Mouse (Mus musculus) gastrocnemius, adult 8-10 months (tissue): Measurements from ENCODE around the gene Spaca4. TPM values are rescaled to one million over a fixed set of nuclear protein-coding genes. Genes with fewer than 3 reads are reported as not detected.

Experiments
- total RNA-seq, 4 experiments: library from RNA; stranded (reverse); gene quantifications; 2 replicates each; pipeline ENCODE4 v1.2.4; 2022

The Spaca4 gene
- total RNA-seq, 4 experiments from 2014 or later: not detected

Other genes with a start within 250 kb of the Spaca4 start
- gene Tulp2, start 243.9 kb downstream of the Spaca4 start, total RNA-seq: not detected
- gene Gm45808, start 239.0 kb downstream of the Spaca4 start, total RNA-seq: 10 to 100 TPM in 3 of 4 experiments, 1 to 10 TPM in 1; 9.7 to 19.4 (median 11.8) TPM
- gene Dhdh, start 237.0 kb downstream of the Spaca4 start, total RNA-seq: 10 to 100 TPM; 22.2 to 29.9 (median 27.6) TPM
- 10 to 100 TPM; 51.1 to 66.1 (median 56.8) TPM for gene Nucb1, start 215.4 kb downstream of the Spaca4 start, total RNA-seq
- gene Ppp1r15a, start 199.5 kb downstream of the Spaca4 start, total RNA-seq: 10 to 100 TPM; 19.6 to 34.3 (median 29.4) TPM
- gene Plekha4, start 199.5 kb downstream of the Spaca4 start, total RNA-seq: 1 to 10 TPM; 1.4 to 5.4 (median 4.6) TPM
- 1 to 10 TPM in 1 of 4 experiments, under 1 TPM in 2, not detected in 1; 0.52 to 2.8 (median 0.56) TPM for gene Hsd17b14, start 170.9 kb downstream of the Spaca4 start, total RNA-seq
- 100 to 1,000 TPM in 1 of 4 experiments, 10 to 100 TPM in 3; 82.2 to 107 (median 91.8) TPM for gene Bcat2, start 155.7 kb downstream of the Spaca4 start, total RNA-seq
- not detected for gene Fgf21, start 110.3 kb downstream of the Spaca4 start, total RNA-seq
- not detected for gene Fut1, start 108.5 kb downstream of the Spaca4 start, total RNA-seq
- gene Izumo1, start 104.0 kb downstream of the Spaca4 start, total RNA-seq: not detected
- gene Rasip1, start 98.3 kb downstream of the Spaca4 start, total RNA-seq: 1 to 10 TPM; 5.1 to 7.0 (median 5.3) TPM
- gene Mamstr, start 85.8 kb downstream of the Spaca4 start, total RNA-seq: 10 to 100 TPM; 18.5 to 36.8 (median 28.8) TPM
- gene Fut2, start 59.4 kb downstream of the Spaca4 start, total RNA-seq: under 1 TPM; 0.12 to 0.29 (median 0.20) TPM
- gene Ntn5, start 41.8 kb downstream of the Spaca4 start, total RNA-seq: under 1 TPM; 0.18 to 0.48 (median 0.27) TPM
- under 1 TPM in 3 of 4 experiments, not detected in 1; 0.12 to 0.18 (median 0.16) TPM for gene Sec1, start 31.4 kb downstream of the Spaca4 start, total RNA-seq
- 10 to 100 TPM; 14.3 to 18.2 (median 16.1) TPM for gene Car11, start 26.0 kb downstream of the Spaca4 start, total RNA-seq
- gene Dbp, start 20.7 kb downstream of the Spaca4 start, total RNA-seq: 100 to 1,000 TPM in 3 of 4 experiments, 10 to 100 TPM in 1; 69.5 to 173 (median 143) TPM
- gene Rpl18, start 10.4 kb downstream of the Spaca4 start, total RNA-seq: 100 to 1,000 TPM; 479 to 609 (median 594) TPM
- 10 to 100 TPM; 10.6 to 15.0 (median 13.0) TPM for gene Sphk2, start 7.8 kb downstream of the Spaca4 start, total RNA-seq
- gene Fam83e, start 4.6 kb downstream of the Spaca4 start, total RNA-seq: under 1 TPM in 2 of 4 experiments, not detected in 2; 0.10 to 0.38 TPM
- not detected for gene Lmtk3, start 57.9 kb upstream of the Spaca4 start, total RNA-seq
- not detected for gene Sult2b1, start 58.9 kb upstream of the Spaca4 start, total RNA-seq
- gene Cyth2, start 88.8 kb upstream of the Spaca4 start, total RNA-seq: 10 to 100 TPM; 25.2 to 34.3 (median 30.8) TPM
- under 1 TPM in 2 of 4 experiments, not detected in 2; 0.11 to 0.29 TPM for gene Kcnj14, start 99.0 kb upstream of the Spaca4 start, total RNA-seq
- 10 to 100 TPM; 15.5 to 17.3 (median 16.1) TPM for gene Grwd1, start 105.1 kb upstream of the Spaca4 start, total RNA-seq
- gene Kdelr1, start 147.0 kb upstream of the Spaca4 start, total RNA-seq: 10 to 100 TPM; 68.0 to 73.7 (median 70.1) TPM
- under 1 TPM in 2 of 4 experiments, not detected in 2; 0.07 to 0.11 TPM for gene Grin2d, start 152.6 kb upstream of the Spaca4 start, total RNA-seq
- gene Syngr4, start 170.9 kb upstream of the Spaca4 start, total RNA-seq: not detected
- 10 to 100 TPM; 52.6 to 67.7 (median 56.3) TPM for gene Tmem143, start 171.1 kb upstream of the Spaca4 start, total RNA-seq
- gene Emp3, start 195.6 kb upstream of the Spaca4 start, total RNA-seq: 10 to 100 TPM in 1 of 4 experiments, 1 to 10 TPM in 3; 6.2 to 10.2 (median 6.8) TPM
- gene Ccdc114, start 198.3 kb upstream of the Spaca4 start, total RNA-seq: under 1 TPM in 3 of 4 experiments, not detected in 1; 0.19 to 0.85 (median 0.29) TPM